Mouse (Mus musculus) ES-Bruce4 (cell line): ENCODE data around the gene Prex1.

Source experiments
- CTCF ChIP-seq: IDR thresholded peaks from one replicate; pipeline ENCODE4 v1.8.1; 2011; ENCODE audit warnings: low read depth, low read length
- EP300 ChIP-seq: IDR thresholded peaks from 2 replicates; pipeline ENCODE4 v1.6.1; 2011; ENCODE audit warnings: low read depth, low read length; ENCODE audit not compliant: insufficient read depth
- POLR2A ChIP-seq: IDR thresholded peaks from one replicate; pipeline ENCODE4 v1.8.1; 2011; ENCODE audit warnings: low read length; ENCODE audit not compliant: insufficient read depth

DNA sequence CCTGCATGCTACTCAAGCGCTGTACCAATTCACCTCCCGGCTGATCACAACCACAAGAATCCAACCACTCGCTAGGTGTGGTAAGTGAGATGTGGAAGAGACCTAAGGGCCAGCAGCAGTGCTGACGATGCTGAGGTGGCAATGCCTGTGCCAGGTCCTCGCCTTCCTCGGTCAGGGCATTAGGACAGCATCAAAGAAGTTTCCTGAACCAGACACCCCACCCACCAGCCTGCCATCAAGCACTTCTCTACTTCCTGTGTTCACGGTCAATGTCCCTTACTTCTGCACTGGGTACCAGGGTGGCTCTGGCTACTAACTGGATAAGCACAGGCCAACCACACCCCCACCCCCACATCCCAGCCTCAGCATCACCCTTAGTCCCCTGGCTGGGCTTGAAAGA, 91.0 kb downstream of the Prex1 start:
- TF ChIP-seq CTCF: no peak
- no peak for TF ChIP-seq EP300
- no peak for TF ChIP-seq POLR2A
